Mouse (Mus musculus) E14TG2a.4 (cell line): ENCODE measurements around the gene Fiz1.

ENCODE experiments used
- CTCF ChIP-seq: conservative IDR thresholded peaks from 2 replicates; pipeline ENCODE4 v1.5.1; 2014; ENCODE audit warnings: low read length
- NANOG ChIP-seq: IDR thresholded peaks from 2 replicates; pipeline ENCODE4 v1.6.1; 2014; ENCODE audit warnings: borderline replicate concordance, low read length, mixed read lengths

GRCm38 (mm10) chr7:5052438-5052837, 37.9 kb upstream of the Fiz1 start:
- no peak for TF ChIP-seq CTCF
- TF ChIP-seq NANOG = no peak
